Mouse (Mus musculus): ENCODE data around the gene Ccdc105.

DNA sequence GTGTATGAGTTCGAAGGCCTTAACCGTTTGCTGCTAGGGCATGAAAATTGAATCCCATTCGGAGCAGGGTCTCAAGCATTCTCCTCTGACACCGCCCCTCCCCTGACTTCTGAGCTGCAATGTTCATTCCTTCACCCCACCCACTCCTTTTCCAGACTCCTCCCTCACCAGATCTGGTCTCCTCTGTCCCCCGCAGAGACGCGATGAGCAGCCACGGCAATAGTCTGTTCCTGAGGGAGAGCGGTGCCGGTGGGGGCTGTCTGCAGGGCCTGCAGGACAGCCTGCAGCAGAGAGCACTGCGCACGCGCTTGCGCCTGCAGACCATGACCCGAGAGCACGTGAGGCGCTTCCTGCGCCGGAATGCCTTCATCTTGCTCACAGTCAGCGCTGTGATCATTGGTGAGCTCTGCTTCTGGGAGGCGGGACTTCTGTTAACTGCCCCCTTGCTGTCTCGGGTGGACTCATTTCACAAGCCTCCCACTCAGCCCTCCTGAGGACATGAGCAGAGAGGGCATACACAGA is 34.8 kb upstream of the Ccdc105 start:
- TF ChIP-seq CTCF (IDR thresholded peaks at IDR 0.05; ENCODE audit: insufficient read depth, low read length) (no peak), POLR2A (IDR thresholded peaks at IDR 0.05; ENCODE audit: borderline replicate concordance, extremely low read depth, low read depth, low read length) (peak; percentile 30; the same call in 1 of the 2 replicates)
